Mouse (Mus musculus): ENCODE data around the gene Acin1. TPM values are rescaled to one million over a fixed set of nuclear protein-coding genes. Genes with fewer than 3 reads are reported as not detected.

Acin1 gene
- polyA plus RNA-seq, 1 experiment = 76.4 TPM

- no peak overlapping the region for H3K27ac ChIP-seq (ENCODE audit: insufficient read depth, low read depth, low read length)
- TF ChIP-seq CTCF (IDR thresholded peaks at IDR 0.05; ENCODE audit: extremely low read depth, insufficient read length, insufficient replicate concordance, low read depth, low read length) (no peak), POLR2A (IDR thresholded peaks at IDR 0.05; ENCODE audit: low read depth, low read length) (no peak)
- no peaks in the 10 kb centered on the region for H3K27me3 ChIP-seq (ENCODE audit: control insufficient read depth, insufficient read depth, low read length)
- no peak overlapping the region for H3K4me3 ChIP-seq (ENCODE audit: low read depth, low read length)
- no peaks in the 10 kb centered on the region; the same call in 1 of the 2 replicates for H3K4me1 ChIP-seq (ENCODE audit: control insufficient read depth, insufficient read depth, insufficient read length, low read length)
- peaks cover 22% of the 10 kb centered on the region for H3K36me3 ChIP-seq (ENCODE audit: control insufficient read depth, insufficient read depth, low read length)
- 85% methylated on average over 6 of the region's 6 CpGs for WGBS
Observed at GRCm38 (mm10) chr14:54610648-54611047, 76.1 kb downstream of the Acin1 start.

- Histone ChIP-seq H3K27ac (ENCODE audit: insufficient read depth, low read depth, low read length) (no peak overlapping the region), H3K4me1 (ENCODE audit: control insufficient read depth, insufficient read depth, insufficient read length, low read length) (no peaks in the 10 kb centered on the region; the same call in 1 of the 2 replicates), H3K4me3 (ENCODE audit: low read depth, low read length) (no peak overlapping the region), H3K36me3 (ENCODE audit: control insufficient read depth, insufficient read depth, low read length) (peaks cover 16% of the 10 kb centered on the region), H3K27me3 (ENCODE audit: control insufficient read depth, insufficient read depth, low read length) (no peaks in the 10 kb centered on the region)
- WGBS = 69% methylated on average over 4 of the region's 4 CpGs
- TF ChIP-seq CTCF (IDR thresholded peaks at IDR 0.05; ENCODE audit: extremely low read depth, insufficient read length, insufficient replicate concordance, low read depth, low read length) (0 out of 2 replicates have a peak, but pooled peaks have one; percentile 25), POLR2A (IDR thresholded peaks at IDR 0.05; ENCODE audit: low read depth, low read length) (no peak)
Observed at GRCm38 (mm10) chr14:54609962-54610361, 76.8 kb downstream of the Acin1 start.

DNA sequence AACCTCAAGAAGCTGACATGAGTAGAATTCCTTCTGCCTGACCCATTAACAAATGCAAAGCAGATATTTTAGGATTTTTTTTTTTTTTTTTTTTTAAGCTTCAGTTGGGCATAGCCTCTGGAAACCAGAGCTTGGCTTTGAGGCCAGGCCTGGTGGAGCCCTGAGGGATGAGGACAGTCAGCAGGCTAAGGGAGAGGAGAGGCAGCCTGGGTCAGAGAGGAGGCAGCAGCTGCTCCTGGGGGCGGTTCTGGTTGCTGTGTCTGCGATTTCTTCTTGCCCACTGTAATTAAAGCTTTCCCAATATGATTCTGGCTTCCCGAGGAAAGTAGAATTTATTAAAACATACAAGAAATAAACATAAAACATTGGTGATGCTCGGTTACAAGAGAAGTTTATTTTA, 77.5 kb downstream of the Acin1 start:
- H3K27me3 ChIP-seq (ENCODE audit: control insufficient read depth, insufficient read depth, low read length) = no peaks in the 10 kb centered on the region
- no peak overlapping the region for H3K4me3 ChIP-seq (ENCODE audit: low read depth, low read length)
- 67% methylated on average over 4 of the region's 4 CpGs for WGBS
- TF ChIP-seq CTCF (IDR thresholded peaks at IDR 0.05; ENCODE audit: extremely low read depth, insufficient read length, insufficient replicate concordance, low read depth, low read length) (no peak), POLR2A (IDR thresholded peaks at IDR 0.05; ENCODE audit: low read depth, low read length) (no peak)
- H3K4me1 ChIP-seq (ENCODE audit: control insufficient read depth, insufficient read depth, insufficient read length, low read length) = no peaks in the 10 kb centered on the region; the same call in 1 of the 2 replicates
- peaks cover 14% of the 10 kb centered on the region for H3K36me3 ChIP-seq (ENCODE audit: control insufficient read depth, insufficient read depth, low read length)
- no peak overlapping the region for H3K27ac ChIP-seq (ENCODE audit: insufficient read depth, low read depth, low read length)

GRCm38 (mm10) chr14:54607226-54607625, 79.5 kb downstream of the Acin1 start:
- 75% methylated on average over 8 of the region's 8 CpGs for WGBS

DNA sequence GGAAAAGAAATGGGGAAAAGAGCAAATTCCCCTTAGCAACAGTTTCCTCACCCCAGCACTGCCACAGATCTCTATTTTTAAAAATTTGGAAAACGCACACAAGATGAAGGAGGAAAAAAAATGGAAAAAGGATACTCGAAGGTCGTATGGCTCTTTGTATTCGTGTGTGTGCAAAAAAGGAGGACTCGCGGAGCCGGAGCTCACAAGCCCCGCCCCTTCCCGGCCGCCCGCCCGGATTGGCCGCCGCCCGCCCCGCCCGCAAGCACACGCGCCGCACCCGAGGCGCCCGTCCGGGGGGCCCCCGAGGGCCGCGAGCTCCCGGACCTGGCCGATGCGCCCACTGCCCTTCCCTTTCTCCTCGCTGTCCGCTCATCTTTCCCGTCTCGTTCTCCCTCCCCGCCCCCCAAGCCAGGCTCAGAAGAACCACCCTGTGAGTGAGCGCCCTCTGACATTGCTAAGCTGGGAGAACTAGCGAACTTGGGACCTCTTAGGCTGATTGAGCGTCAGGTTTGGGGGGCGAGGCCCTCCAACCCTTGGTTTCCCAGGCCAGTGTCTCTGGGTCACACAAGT, 80.9 kb downstream of the Acin1 start, which contains the start of gene 4931414P19Rik:
Gene 4931414P19Rik, minus strand, starts transcription at position 242 of the 570 bp plus-strand sequence.
- TF ChIP-seq CTCF (IDR thresholded peaks at IDR 0.05; ENCODE audit: extremely low read depth, insufficient read length, insufficient replicate concordance, low read depth, low read length) (no peak), POLR2A (IDR thresholded peaks at IDR 0.05; ENCODE audit: low read depth, low read length) (peak; percentile 48; the same call in 1 of the 2 replicates)
- WGBS = under 1% methylated on average over 38 of the region's 39 CpGs
- H3K27ac ChIP-seq (ENCODE audit: insufficient read depth, low read depth, low read length) = peak within 1 kb of the TSS; percentile 25
- H3K27me3 ChIP-seq (ENCODE audit: control insufficient read depth, insufficient read depth, low read length) = no peaks in the 10 kb centered on the region
- no peaks in the 10 kb centered on the region; the same call in 1 of the 2 replicates for H3K4me1 ChIP-seq (ENCODE audit: control insufficient read depth, insufficient read depth, insufficient read length, low read length)
- no peaks in the 10 kb centered on the region for H3K36me3 ChIP-seq (ENCODE audit: control insufficient read depth, insufficient read depth, low read length)
- H3K4me3 ChIP-seq (ENCODE audit: low read depth, low read length) = peak within 1 kb of the TSS; percentile 69

More at GRCm38 (mm10) chr14:54607226-54607625, 79.5 kb downstream of the Acin1 start:
- peaks cover 2% of the 10 kb centered on the region; the same call in 1 of the 2 replicates for H3K36me3 ChIP-seq (ENCODE audit: control insufficient read depth, insufficient read depth, low read length)
- H3K27me3 ChIP-seq (ENCODE audit: control insufficient read depth, insufficient read depth, low read length) = no peaks in the 10 kb centered on the region
- TF ChIP-seq POLR2A (IDR thresholded peaks at IDR 0.05; ENCODE audit: low read depth, low read length) = no peak
- no peak for TF ChIP-seq CTCF (IDR thresholded peaks at IDR 0.05; ENCODE audit: extremely low read depth, insufficient read length, insufficient replicate concordance, low read depth, low read length)
- no peaks in the 10 kb centered on the region; the same call in 1 of the 2 replicates for H3K4me1 ChIP-seq (ENCODE audit: control insufficient read depth, insufficient read depth, insufficient read length, low read length)
- H3K27ac ChIP-seq (ENCODE audit: insufficient read depth, low read depth, low read length) = no peak overlapping the region
- H3K4me3 ChIP-seq (ENCODE audit: low read depth, low read length) = no peak overlapping the region

GRCm38 (mm10) chr14:54603686-54604085, 83.0 kb downstream of the Acin1 start:
- Histone ChIP-seq H3K27ac (ENCODE audit: insufficient read depth, low read depth, low read length) (peak overlapping the region; percentile 79), H3K36me3 (ENCODE audit: control insufficient read depth, insufficient read depth, low read length) (no peaks in the 10 kb centered on the region), H3K27me3 (ENCODE audit: control insufficient read depth, insufficient read depth, low read length) (no peaks in the 10 kb centered on the region), H3K4me3 (ENCODE audit: low read depth, low read length) (peak overlapping the region; percentile 84), H3K4me1 (ENCODE audit: control insufficient read depth, insufficient read depth, insufficient read length, low read length) (no peaks in the 10 kb centered on the region; the same call in 1 of the 2 replicates)
- TF ChIP-seq CTCF (IDR thresholded peaks at IDR 0.05; ENCODE audit: extremely low read depth, insufficient read length, insufficient replicate concordance, low read depth, low read length) (no peak), POLR2A (IDR thresholded peaks at IDR 0.05; ENCODE audit: low read depth, low read length) (no peak)
- WGBS = 87% methylated on average over 8 of the region's 8 CpGs

GRCm38 (mm10) chr14:54603038-54603654, 83.6 kb downstream of the Acin1 start:
- Histone ChIP-seq H3K4me1 (ENCODE audit: control insufficient read depth, insufficient read depth, insufficient read length, low read length) (no peaks in the 10 kb centered on the region; the same call in 1 of the 2 replicates), H3K4me3 (ENCODE audit: low read depth, low read length) (peak overlapping the region; percentile 84), H3K27me3 (ENCODE audit: control insufficient read depth, insufficient read depth, low read length) (no peaks in the 10 kb centered on the region), H3K36me3 (ENCODE audit: control insufficient read depth, insufficient read depth, low read length) (no peaks in the 10 kb centered on the region), H3K27ac (ENCODE audit: insufficient read depth, low read depth, low read length) (peak overlapping the region; percentile 79)
- under 1% methylated on average over 46 of the region's 46 CpGs for WGBS
- no peak for TF ChIP-seq CTCF (IDR thresholded peaks at IDR 0.05; ENCODE audit: extremely low read depth, insufficient read length, insufficient replicate concordance, low read depth, low read length)
- peak; percentile 84 for TF ChIP-seq POLR2A (IDR thresholded peaks at IDR 0.05; ENCODE audit: low read depth, low read length)

Measured in small intestine, adult 2 months (tissue).